Mouse (Mus musculus): ENCODE measurements at regions not wholly inside any gene's neighbourhood (a gene's known extent, or its start where the extent isn't known, plus 50 kb on each side); places are given as distances from the start of the nearest gene placed in this dataset.

GRCm38 (mm10) chr15:59713965-59714739 lies 302.3 kb downstream of the 4933412E24Rik start:
- intact Hi-C loops (cut with DNase I) = no loop called here

GRCm38 (mm10) chr15:59712077-59712752 lies 304.2 kb downstream of the 4933412E24Rik start:
- intact Hi-C loops (cut with DNase I) = no loop called here
- no peak for DNase-seq (ENCODE audit: low spot score in 2 of 2)

More at GRCm38 (mm10) chr15:59713965-59714739, 302.3 kb downstream of the 4933412E24Rik start:
- no peak for DNase-seq (ENCODE audit: low spot score in 2 of 2)

- DNase-seq (ENCODE audit: low spot score in 2 of 2) = no peak
- intact Hi-C loops (cut with DNase I) = no loop called here
These were observed 306.5 kb downstream of the 4933412E24Rik start for GRCm38 (mm10) chr15:59709925-59710324.

- no peak for DNase-seq (ENCODE audit: low spot score in 2 of 2)
- intact Hi-C loops (cut with DNase I) = no loop called here
These were observed 308.0 kb downstream of the 4933412E24Rik start for GRCm38 (mm10) chr15:59708402-59708801.

- intact Hi-C loops (cut with DNase I) = no loop called here
- no peak for DNase-seq (ENCODE audit: low spot score in 2 of 2)
These were observed 309.3 kb downstream of the 4933412E24Rik start for GRCm38 (mm10) chr15:59707081-59707480.
